Mouse (Mus musculus): ENCODE data around the gene Glrp1. TPM values are rescaled to one million over a fixed set of nuclear protein-coding genes. Genes with fewer than 3 reads are reported as not detected.

Gene Glrp1
- total RNA-seq, 2 experiments from 2014 or later: not detected

- ATAC-seq (replicated peaks; ENCODE audit: low FRiP score, poor library complexity, severe bottlenecking): no peak
Measured at GRCm38 (mm10) chr1:88499230-88499737, 10.6 kb downstream of the Glrp1 start.

GRCm38 (mm10) chr1:88497407-88497806 is 12.5 kb downstream of the Glrp1 start:
- no peak for ATAC-seq (replicated peaks; ENCODE audit: low FRiP score, poor library complexity, severe bottlenecking)

GRCm38 (mm10) chr1:88492415-88492814 is 17.5 kb downstream of the Glrp1 start:
- peak; percentile 53 for ATAC-seq (replicated peaks; ENCODE audit: low FRiP score, poor library complexity, severe bottlenecking)

- peak; percentile 93 for ATAC-seq (replicated peaks; ENCODE audit: low FRiP score, poor library complexity, severe bottlenecking)
Measured at GRCm38 (mm10) chr1:88491617-88492378, 18.1 kb downstream of the Glrp1 start.

GRCm38 (mm10) chr1:88490164-88490563 is 19.7 kb downstream of the Glrp1 start:
- ATAC-seq (replicated peaks; ENCODE audit: low FRiP score, poor library complexity, severe bottlenecking): no peak

- ATAC-seq (replicated peaks; ENCODE audit: low FRiP score, poor library complexity, severe bottlenecking): no peak
Measured at GRCm38 (mm10) chr1:88488957-88489356, 20.9 kb downstream of the Glrp1 start.

GRCm38 (mm10) chr1:88486336-88486735 is 23.5 kb downstream of the Glrp1 start:
- no peak for ATAC-seq (replicated peaks; ENCODE audit: low FRiP score, poor library complexity, severe bottlenecking)

GRCm38 (mm10) chr1:88484059-88484458 is 25.8 kb downstream of the Glrp1 start:
- ATAC-seq (replicated peaks; ENCODE audit: low FRiP score, poor library complexity, severe bottlenecking): no peak

- peak; percentile 88 for ATAC-seq (replicated peaks; ENCODE audit: low FRiP score, poor library complexity, severe bottlenecking)
Measured at GRCm38 (mm10) chr1:88482142-88483099, 27.4 kb downstream of the Glrp1 start.

- no peak for ATAC-seq (replicated peaks; ENCODE audit: low FRiP score, poor library complexity, severe bottlenecking)
Measured at GRCm38 (mm10) chr1:88480594-88480993, 29.3 kb downstream of the Glrp1 start.

- ATAC-seq (replicated peaks; ENCODE audit: low FRiP score, poor library complexity, severe bottlenecking): no peak
Measured at GRCm38 (mm10) chr1:88478205-88478604, 31.7 kb downstream of the Glrp1 start.

- no peak for ATAC-seq (replicated peaks; ENCODE audit: low FRiP score, poor library complexity, severe bottlenecking)
Measured at GRCm38 (mm10) chr1:88476554-88477085, 33.2 kb downstream of the Glrp1 start.

- no peak for ATAC-seq (replicated peaks; ENCODE audit: low FRiP score, poor library complexity, severe bottlenecking)
Measured at GRCm38 (mm10) chr1:88475502-88475953, 34.3 kb downstream of the Glrp1 start.

GRCm38 (mm10) chr1:88474598-88474997 is 35.3 kb downstream of the Glrp1 start:
- no peak for ATAC-seq (replicated peaks; ENCODE audit: low FRiP score, poor library complexity, severe bottlenecking)

- no peak for ATAC-seq (replicated peaks; ENCODE audit: low FRiP score, poor library complexity, severe bottlenecking)
Measured at GRCm38 (mm10) chr1:88473899-88474298, 36.0 kb downstream of the Glrp1 start.

- ATAC-seq (replicated peaks; ENCODE audit: low FRiP score, poor library complexity, severe bottlenecking): no peak
Measured at GRCm38 (mm10) chr1:88472258-88472657, 37.6 kb downstream of the Glrp1 start.

GRCm38 (mm10) chr1:88469746-88470145 is 40.1 kb downstream of the Glrp1 start:
- ATAC-seq (replicated peaks; ENCODE audit: low FRiP score, poor library complexity, severe bottlenecking): no peak

GRCm38 (mm10) chr1:88468335-88468734 is 41.5 kb downstream of the Glrp1 start:
- ATAC-seq (replicated peaks; ENCODE audit: low FRiP score, poor library complexity, severe bottlenecking): no peak

GRCm38 (mm10) chr1:88467866-88468265 is 42.0 kb downstream of the Glrp1 start:
- ATAC-seq (replicated peaks; ENCODE audit: low FRiP score, poor library complexity, severe bottlenecking): no peak
